Mouse (Mus musculus): ENCODE measurements around the gene Apeh.
"Not testable (repeated sequence)": the region's sequence is repeated elsewhere in the genome, so short reads cannot be mapped to it uniquely, and the experiment has no call there.

Gene Apeh

GRCm38 (mm10) chr9:108094184-108094941 lies at the start of gene Apeh:
TSS of gene Apeh (minus strand) at chr9:108094606.
- ATAC-seq (ENCODE audit: low TSS enrichment), result peak; percentile 50

- no peak for ATAC-seq (ENCODE audit: low TSS enrichment)
Measured at GRCm38 (mm10) chr9:108143470-108143869, 49.1 kb upstream of the Apeh start.

GRCm38 (mm10) chr9:108141387-108141786 lies 47.0 kb upstream of the Apeh start:
- ATAC-seq (ENCODE audit: low TSS enrichment), result 0 out of 2 replicates have a peak, but pooled peaks have one; percentile 11

GRCm38 (mm10) chr9:108139963-108140695 lies 45.7 kb upstream of the Apeh start:
- no peak for ATAC-seq (ENCODE audit: low TSS enrichment)

- ATAC-seq (ENCODE audit: low TSS enrichment), result no peak
Measured at GRCm38 (mm10) chr9:108139169-108139962, 45.0 kb upstream of the Apeh start.

GRCm38 (mm10) chr9:108138118-108138517 lies 43.7 kb upstream of the Apeh start:
- ATAC-seq (ENCODE audit: low TSS enrichment), result no peak

- peak; percentile 70 for ATAC-seq (ENCODE audit: low TSS enrichment)
Measured at GRCm38 (mm10) chr9:108137523-108137922, 43.1 kb upstream of the Apeh start.

- ATAC-seq (ENCODE audit: low TSS enrichment), result peak; percentile 56
Measured at GRCm38 (mm10) chr9:108136930-108137462, 42.6 kb upstream of the Apeh start.

- ATAC-seq (ENCODE audit: low TSS enrichment), result no peak
Measured at GRCm38 (mm10) chr9:108136225-108136624, 41.8 kb upstream of the Apeh start.

- not testable (repeated sequence) for ATAC-seq (ENCODE audit: low TSS enrichment)
Measured at GRCm38 (mm10) chr9:108135679-108136078, 41.3 kb upstream of the Apeh start.

GRCm38 (mm10) chr9:108133478-108133877 lies 39.1 kb upstream of the Apeh start:
- no peak for ATAC-seq (ENCODE audit: low TSS enrichment)

GRCm38 (mm10) chr9:108132373-108132772 lies 38.0 kb upstream of the Apeh start:
- no peak for ATAC-seq (ENCODE audit: low TSS enrichment)

- no peak for ATAC-seq (ENCODE audit: low TSS enrichment)
Measured at GRCm38 (mm10) chr9:108131502-108131901, 37.1 kb upstream of the Apeh start.

GRCm38 (mm10) chr9:108129042-108129948 lies 34.9 kb upstream of the Apeh start:
- peak; percentile 21; the same call in 1 of the 2 replicates for ATAC-seq (ENCODE audit: low TSS enrichment)

GRCm38 (mm10) chr9:108128248-108128647 lies 33.8 kb upstream of the Apeh start:
- ATAC-seq (ENCODE audit: low TSS enrichment), result peak; percentile 74

GRCm38 (mm10) chr9:108126436-108127180 lies 32.2 kb upstream of the Apeh start:
- ATAC-seq (ENCODE audit: low TSS enrichment), result no peak

GRCm38 (mm10) chr9:108125731-108126130 lies 31.3 kb upstream of the Apeh start:
- ATAC-seq (ENCODE audit: low TSS enrichment), result no peak

- no peak for ATAC-seq (ENCODE audit: low TSS enrichment)
Measured at GRCm38 (mm10) chr9:108123916-108124315, 29.5 kb upstream of the Apeh start.

- ATAC-seq (ENCODE audit: low TSS enrichment), result no peak
Measured at GRCm38 (mm10) chr9:108121170-108121969, 27.0 kb upstream of the Apeh start.
